Mouse (Mus musculus) testis, adult 2 months (tissue): ENCODE measurements around the gene Grhl1.

ENCODE experiments used
- CTCF ChIP-seq: fragments of 200-500 bp; IDR thresholded peaks from 2 replicates; pipeline ENCODE4 v1.5.1; 2012; ENCODE audit warnings: low read depth, mild to moderate bottlenecking, inconsistent platforms, low read length, moderate library complexity; ENCODE audit not compliant: control insufficient read depth, insufficient read depth, insufficient replicate concordance
- POLR2A ChIP-seq: fragments of 200-500 bp; IDR thresholded peaks from 2 replicates; pipeline ENCODE4 v1.6.1; 2012; ENCODE audit warnings: low read depth, mild to moderate bottlenecking, inconsistent platforms, low read length, moderate library complexity; ENCODE audit not compliant: control insufficient read depth

GRCm38 (mm10) chr12:24583653-24584052, 11.6 kb downstream of the Grhl1 start:
- no peak for TF ChIP-seq POLR2A
- TF ChIP-seq CTCF = no peak
